Mouse (Mus musculus) urinary bladder, postnatal 25 days (tissue): Measurements from ENCODE around the gene C1qtnf7.

Experiments used
- DNase-seq: peaks from one replicate; pipeline ENCODE4 v3.0.0; 2022; ENCODE audit warnings: low spot score

The C1qtnf7 gene

GRCm38 (mm10) chr5:43539871-43540270, 24.5 kb downstream of the C1qtnf7 start:
- DNase-seq = no peak

GRCm38 (mm10) chr5:43541492-43541891, 26.2 kb downstream of the C1qtnf7 start:
- DNase-seq = no peak

GRCm38 (mm10) chr5:43542246-43542845, 27.0 kb downstream of the C1qtnf7 start:
- DNase-seq = no peak

GRCm38 (mm10) chr5:43549951-43550350, 34.6 kb downstream of the C1qtnf7 start:
- DNase-seq = no peak

GRCm38 (mm10) chr5:43550444-43550843, 35.1 kb downstream of the C1qtnf7 start:
- DNase-seq = no peak

- DNase-seq = no peak
Observed at GRCm38 (mm10) chr5:43554871-43555270, 39.5 kb downstream of the C1qtnf7 start.

GRCm38 (mm10) chr5:43555406-43555805, 40.1 kb downstream of the C1qtnf7 start:
- no peak for DNase-seq

- no peak for DNase-seq
Observed at GRCm38 (mm10) chr5:43557436-43557835, 42.1 kb downstream of the C1qtnf7 start.

- no peak for DNase-seq
Observed at GRCm38 (mm10) chr5:43561639-43562252, 46.4 kb downstream of the C1qtnf7 start.

- DNase-seq = no peak
Observed at GRCm38 (mm10) chr5:43569720-43570359, 54.5 kb downstream of the C1qtnf7 start.

GRCm38 (mm10) chr5:43582876-43583275, 67.5 kb downstream of the C1qtnf7 start:
- DNase-seq = no peak

- no peak for DNase-seq
Observed at GRCm38 (mm10) chr5:43583326-43584120, 68.2 kb downstream of the C1qtnf7 start.

GRCm38 (mm10) chr5:43584464-43584863, 69.1 kb downstream of the C1qtnf7 start:
- no peak for DNase-seq

- DNase-seq = no peak
Observed at GRCm38 (mm10) chr5:43585406-43586245, 70.3 kb downstream of the C1qtnf7 start.

GRCm38 (mm10) chr5:43588791-43589439, 73.6 kb downstream of the C1qtnf7 start:
- DNase-seq = no peak

- no peak for DNase-seq
Observed at GRCm38 (mm10) chr5:43589440-43589830, 74.1 kb downstream of the C1qtnf7 start.

- DNase-seq = no peak
Observed at GRCm38 (mm10) chr5:43590311-43590731, 75.0 kb downstream of the C1qtnf7 start.

- no peak for DNase-seq
Observed at GRCm38 (mm10) chr5:43601601-43602000, 86.3 kb downstream of the C1qtnf7 start.

GRCm38 (mm10) chr5:43602518-43602917, 87.2 kb downstream of the C1qtnf7 start:
- no peak for DNase-seq

- DNase-seq = no peak
Observed at GRCm38 (mm10) chr5:43603559-43603958, 88.2 kb downstream of the C1qtnf7 start.

- no peak for DNase-seq
Observed at GRCm38 (mm10) chr5:43608073-43608472, 92.7 kb downstream of the C1qtnf7 start.
